Mouse (Mus musculus): Measurements from ENCODE around the gene Ssna1. TPM values are rescaled to one million over a fixed set of nuclear protein-coding genes. Genes with fewer than 3 reads are reported as not detected.

Ssna1 gene
- polyA plus RNA-seq, 1 experiment from 2014 or later = 209 TPM

DNA sequence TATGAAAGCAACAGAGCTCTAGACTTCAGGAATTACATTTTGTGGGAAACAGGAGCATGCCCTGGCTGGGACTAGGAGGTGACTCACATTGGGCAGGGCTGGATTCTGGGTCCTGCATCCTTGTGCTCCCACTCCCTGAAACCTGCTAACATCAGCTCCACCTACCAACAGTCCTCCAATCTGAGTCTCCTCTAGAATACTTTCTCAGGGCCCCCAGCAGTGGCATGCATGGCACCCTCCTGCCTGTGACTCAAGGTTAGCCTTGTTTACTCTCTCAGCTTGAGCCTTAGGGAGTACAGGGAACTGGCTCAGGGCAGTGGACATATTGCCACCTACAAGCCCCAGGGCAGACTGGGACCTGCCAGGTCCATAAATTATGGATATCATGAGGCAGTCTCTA is 34.1 kb downstream of the Ssna1 start:
- no peak overlapping the region for H3K4me3 ChIP-seq (replicated peaks)
- no peaks in the 10 kb centered on the region for H3K9me3 ChIP-seq
- H3K9ac ChIP-seq = no peak overlapping the region
- 0 out of 2 replicates have a peak, but pooled peaks cover 17% of the 10 kb centered on the region for H3K27me3 ChIP-seq (replicated peaks)
- peaks cover 25% of the 10 kb centered on the region for H3K4me1 ChIP-seq
- H3K36me3 ChIP-seq = no peaks in the 10 kb centered on the region
- ATAC-seq (ENCODE audit: insufficient read depth, low FRiP score, low read depth) = no peak
- peak overlapping the region; percentile 51 for H3K27ac ChIP-seq
- no peak overlapping the region for H3K4me2 ChIP-seq

DNA sequence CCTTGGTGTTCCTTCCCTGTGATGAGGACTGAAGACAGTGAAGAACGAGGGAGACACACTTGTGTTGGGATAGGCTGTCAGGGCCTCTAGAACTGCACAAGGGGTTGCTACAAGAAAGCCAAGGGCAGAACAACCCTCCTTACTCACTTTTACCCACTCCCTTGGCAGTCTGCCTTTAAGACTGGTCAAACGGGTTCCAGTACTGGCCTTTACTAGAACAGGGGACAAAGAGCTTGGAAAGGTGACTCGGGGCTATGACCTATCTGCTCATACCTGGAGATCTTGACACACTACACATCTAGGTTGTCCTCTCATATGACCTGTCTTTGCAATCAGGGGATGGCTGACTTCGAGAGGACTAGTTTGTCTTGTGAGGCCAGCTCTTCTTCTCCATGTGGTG is 34.7 kb downstream of the Ssna1 start:
- Histone ChIP-seq H3K27me3 (replicated peaks) (0 out of 2 replicates have a peak, but pooled peaks cover 11% of the 10 kb centered on the region), H3K9ac (no peak overlapping the region), H3K4me2 (no peak overlapping the region), H3K4me3 (replicated peaks) (no peak overlapping the region), H3K36me3 (no peaks in the 10 kb centered on the region), H3K9me3 (no peaks in the 10 kb centered on the region), H3K27ac (peak overlapping the region; percentile 51), H3K4me1 (peaks cover 21% of the 10 kb centered on the region)
- no peak for ATAC-seq (ENCODE audit: insufficient read depth, low FRiP score, low read depth)
- WGBS = 56% methylated on average over 4 of the region's 4 CpGs

DNA sequence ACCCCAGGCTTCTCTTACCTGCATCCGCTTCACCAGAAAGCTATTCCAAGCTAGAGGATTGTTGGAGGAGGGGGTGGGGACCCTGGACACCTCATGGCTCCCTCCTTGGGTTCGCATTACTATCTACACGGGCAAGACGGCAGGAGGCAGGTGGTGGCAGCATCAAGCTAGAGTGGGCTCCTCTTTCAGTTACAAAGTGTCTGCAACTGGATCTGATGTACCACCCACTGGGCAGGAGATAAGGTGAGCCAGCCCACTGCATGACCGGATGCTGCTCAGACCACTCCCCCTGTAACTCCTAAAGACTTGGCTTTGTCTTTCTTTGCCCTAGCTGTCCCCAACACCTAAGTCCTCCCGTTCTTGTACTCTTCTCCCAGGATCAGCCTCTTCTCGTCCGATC is 35.6 kb downstream of the Ssna1 start, which contains the start of gene Rnf224:
Gene Rnf224 (minus strand): TSS at position 174 of the 400 bp plus-strand sequence.
- Histone ChIP-seq H3K9me3 (no peaks in the 10 kb centered on the region), H3K9ac (no peak within 1 kb of the TSS), H3K4me1 (peaks cover 13% of the 10 kb centered on the region), H3K27me3 (replicated peaks) (0 out of 2 replicates have a peak, but pooled peaks cover 3% of the 10 kb centered on the region), H3K4me2 (no peak within 1 kb of the TSS), H3K36me3 (no peaks in the 10 kb centered on the region), H3K4me3 (replicated peaks) (no peak within 1 kb of the TSS), H3K27ac (peak within 1 kb of the TSS; percentile 51)
- no peak for ATAC-seq (ENCODE audit: insufficient read depth, low FRiP score, low read depth)
- 33% methylated on average over 8 of the region's 8 CpGs for WGBS

DNA sequence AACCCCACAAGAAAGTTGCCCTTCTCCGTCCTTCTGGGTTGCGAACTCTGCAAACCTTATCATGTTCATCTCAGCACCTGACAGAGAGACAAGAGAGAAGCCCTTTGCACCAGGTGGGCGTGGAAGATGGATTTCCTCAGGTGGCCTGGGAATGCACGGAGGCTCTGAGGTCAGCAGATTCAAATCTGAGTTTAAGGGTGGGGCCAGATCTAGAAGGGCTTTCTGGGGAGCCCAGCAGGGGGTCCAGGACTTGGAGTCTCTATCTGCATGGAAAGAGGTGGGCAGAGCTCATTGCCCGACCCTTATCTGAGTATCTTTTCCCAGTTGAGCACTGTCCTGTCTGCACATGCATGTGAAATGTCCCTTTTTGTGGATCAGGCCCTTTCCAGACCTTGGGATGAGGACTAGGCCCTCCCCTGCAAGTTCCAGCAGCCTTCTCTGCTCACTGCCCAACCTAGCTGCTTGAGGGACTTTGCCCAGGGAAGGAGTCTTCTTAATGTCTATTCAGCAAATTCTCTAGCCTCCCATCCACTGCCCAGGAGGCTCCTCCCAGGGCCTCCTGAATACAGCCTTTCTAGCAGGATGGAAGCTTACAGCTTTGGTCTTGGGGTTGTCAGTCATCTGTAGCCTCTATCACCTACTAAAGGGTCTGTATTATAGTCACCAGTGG is 37.6 kb downstream of the Ssna1 start:
- no peak for ATAC-seq (ENCODE audit: insufficient read depth, low FRiP score, low read depth)
- Histone ChIP-seq H3K4me2 (no peak overlapping the region), H3K27ac (no peak overlapping the region), H3K9me3 (no peaks in the 10 kb centered on the region), H3K4me1 (no peaks in the 10 kb centered on the region), H3K9ac (no peak overlapping the region), H3K27me3 (replicated peaks) (no peaks in the 10 kb centered on the region), H3K4me3 (replicated peaks) (no peak overlapping the region), H3K36me3 (no peaks in the 10 kb centered on the region)
- 48% methylated on average over 5 of the region's 5 CpGs for WGBS

DNA sequence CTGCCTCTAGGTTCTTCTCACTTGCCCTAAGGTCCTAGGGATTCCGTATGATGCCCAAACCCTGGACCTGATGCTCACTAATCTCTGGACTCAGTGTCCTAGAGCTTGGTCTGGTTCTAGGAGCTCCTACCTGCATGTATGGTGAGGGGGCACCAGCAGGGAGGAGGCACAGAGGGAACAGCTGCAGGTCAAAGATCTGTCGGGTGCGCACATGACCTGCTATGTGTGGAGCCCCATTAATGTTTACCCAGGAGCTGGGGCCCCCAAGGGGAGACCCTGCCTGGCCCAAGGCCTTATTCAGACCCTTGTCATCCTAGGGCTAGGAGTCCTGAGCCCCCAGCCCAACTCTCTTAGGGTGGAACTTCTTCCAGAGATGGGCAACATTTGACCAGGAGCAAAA is 38.2 kb downstream of the Ssna1 start, which contains the start of gene Slc34a3:
Gene Slc34a3 (minus strand): TSS at position 315 of the 400 bp plus-strand sequence.
- ATAC-seq (ENCODE audit: insufficient read depth, low FRiP score, low read depth) = no peak
- Histone ChIP-seq H3K9me3 (no peaks in the 10 kb centered on the region), H3K9ac (no peak within 1 kb of the TSS), H3K27ac (no peak within 1 kb of the TSS), H3K4me3 (replicated peaks) (no peak within 1 kb of the TSS), H3K4me2 (no peak within 1 kb of the TSS), H3K36me3 (no peaks in the 10 kb centered on the region), H3K27me3 (replicated peaks) (no peaks in the 10 kb centered on the region), H3K4me1 (no peaks in the 10 kb centered on the region)
- 64% methylated on average over 3 of the region's 3 CpGs for WGBS

DNA sequence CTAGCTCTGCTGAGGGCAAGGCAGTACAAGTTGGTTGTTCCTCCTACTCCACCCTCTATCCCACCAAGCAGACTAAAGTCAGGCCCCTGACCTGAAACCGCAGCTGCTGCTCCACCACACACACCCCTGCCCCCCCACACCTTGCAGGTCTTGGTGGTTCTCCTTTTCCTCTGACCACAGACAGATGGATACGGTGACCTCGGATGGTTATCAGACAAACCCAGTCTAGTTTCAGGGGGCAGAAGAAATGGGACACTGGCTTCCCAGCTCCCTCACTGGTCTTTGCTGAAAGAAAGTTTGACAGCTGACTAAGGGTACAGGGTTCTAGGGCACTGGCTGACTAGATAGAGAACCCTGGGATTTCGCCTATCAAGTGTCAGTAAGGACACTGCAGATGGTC is 38.8 kb downstream of the Ssna1 start:
- Histone ChIP-seq H3K4me2 (no peak overlapping the region), H3K9ac (no peak overlapping the region), H3K36me3 (no peaks in the 10 kb centered on the region), H3K27me3 (replicated peaks) (no peaks in the 10 kb centered on the region), H3K27ac (no peak overlapping the region), H3K9me3 (no peaks in the 10 kb centered on the region), H3K4me1 (no peaks in the 10 kb centered on the region), H3K4me3 (replicated peaks) (no peak overlapping the region)
- WGBS = 75% methylated on average over 4 of the region's 4 CpGs
- no peak for ATAC-seq (ENCODE audit: insufficient read depth, low FRiP score, low read depth)

DNA sequence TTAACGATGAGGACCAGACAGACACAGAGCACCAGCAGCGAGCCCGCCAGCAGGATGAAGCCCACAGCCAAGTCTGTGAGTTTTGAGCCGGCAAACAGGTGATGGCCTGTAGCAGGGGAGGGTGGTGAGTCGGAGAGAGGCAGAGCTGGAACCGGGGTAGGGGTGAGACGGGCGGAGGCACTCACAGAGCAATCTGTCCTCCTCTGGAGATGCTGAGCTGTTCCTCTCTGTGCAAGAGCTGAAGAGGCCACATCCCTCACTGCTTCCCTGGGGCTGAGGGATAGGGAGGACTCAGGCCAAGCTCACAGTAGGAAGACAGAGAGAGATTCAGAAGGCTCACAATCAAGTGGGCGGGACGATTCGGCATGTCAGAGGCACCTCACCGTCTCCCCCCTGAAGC is 41.2 kb downstream of the Ssna1 start:
- Histone ChIP-seq H3K36me3 (no peaks in the 10 kb centered on the region), H3K4me3 (replicated peaks) (no peak overlapping the region), H3K9ac (no peak overlapping the region), H3K4me2 (no peak overlapping the region), H3K27me3 (replicated peaks) (no peaks in the 10 kb centered on the region), H3K27ac (no peak overlapping the region), H3K4me1 (peaks cover 4% of the 10 kb centered on the region; the same call in 1 of the 2 replicates), H3K9me3 (no peaks in the 10 kb centered on the region)
- WGBS = 55% methylated on average over 12 of the region's 12 CpGs
- no peak for ATAC-seq (ENCODE audit: insufficient read depth, low FRiP score, low read depth)

DNA sequence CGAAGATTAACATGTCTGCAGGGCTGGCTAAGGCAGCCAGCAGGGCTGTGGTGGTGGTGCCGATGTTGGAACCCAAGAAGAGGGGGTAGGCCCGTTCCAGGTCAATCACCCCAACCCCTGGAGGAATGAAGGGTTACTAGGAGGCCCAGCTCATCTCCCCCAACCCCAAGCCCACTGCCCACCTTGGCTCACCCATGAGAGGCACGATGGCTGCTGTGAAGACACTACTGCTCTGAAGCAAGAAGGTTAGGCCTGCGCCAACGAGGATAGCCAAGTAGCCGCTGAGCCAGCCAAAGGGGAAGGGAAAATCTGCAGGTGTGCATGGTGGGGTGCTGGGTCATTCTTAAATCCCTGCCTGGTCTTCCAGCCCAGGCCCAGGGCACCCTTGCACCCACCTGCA is 41.7 kb downstream of the Ssna1 start:
- no peak for ATAC-seq (ENCODE audit: insufficient read depth, low FRiP score, low read depth)
- 89% methylated on average over 7 of the region's 7 CpGs for WGBS
- Histone ChIP-seq H3K4me1 (peaks cover 7% of the 10 kb centered on the region), H3K27ac (no peak overlapping the region), H3K27me3 (replicated peaks) (no peaks in the 10 kb centered on the region), H3K4me3 (replicated peaks) (no peak overlapping the region), H3K9ac (no peak overlapping the region), H3K36me3 (no peaks in the 10 kb centered on the region), H3K9me3 (no peaks in the 10 kb centered on the region), H3K4me2 (no peak overlapping the region)

DNA sequence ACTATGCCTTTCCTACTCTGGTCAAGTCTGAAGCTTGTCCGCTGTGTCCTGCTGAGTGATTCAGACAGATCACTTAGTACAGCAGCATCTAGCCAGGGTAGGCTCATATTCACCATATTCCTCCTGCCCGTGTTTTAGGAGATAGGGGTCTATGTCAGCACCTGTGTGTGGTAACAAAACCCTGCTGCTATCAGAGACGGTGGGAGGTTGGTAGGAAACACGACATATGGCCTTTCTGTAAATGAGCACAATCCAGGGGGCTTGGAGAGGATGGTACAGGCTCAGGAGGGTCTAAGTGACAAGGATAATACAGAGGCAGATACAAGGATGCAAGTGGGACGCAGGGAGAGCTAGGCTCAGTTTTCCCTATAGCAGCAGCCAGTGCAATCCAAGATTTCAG is 42.7 kb downstream of the Ssna1 start:
- ATAC-seq (ENCODE audit: insufficient read depth, low FRiP score, low read depth) = no peak
- 79% methylated on average over 5 of the region's 5 CpGs for WGBS
- peaks cover 8% of the 10 kb centered on the region for H3K4me1 ChIP-seq
- H3K4me3 ChIP-seq (replicated peaks) = no peak overlapping the region
- no peak overlapping the region for H3K9ac ChIP-seq
- H3K27ac ChIP-seq = no peak overlapping the region
- H3K36me3 ChIP-seq = no peaks in the 10 kb centered on the region
- H3K4me2 ChIP-seq = no peak overlapping the region
- H3K9me3 ChIP-seq = no peaks in the 10 kb centered on the region
- no peaks in the 10 kb centered on the region for H3K27me3 ChIP-seq (replicated peaks)

DNA sequence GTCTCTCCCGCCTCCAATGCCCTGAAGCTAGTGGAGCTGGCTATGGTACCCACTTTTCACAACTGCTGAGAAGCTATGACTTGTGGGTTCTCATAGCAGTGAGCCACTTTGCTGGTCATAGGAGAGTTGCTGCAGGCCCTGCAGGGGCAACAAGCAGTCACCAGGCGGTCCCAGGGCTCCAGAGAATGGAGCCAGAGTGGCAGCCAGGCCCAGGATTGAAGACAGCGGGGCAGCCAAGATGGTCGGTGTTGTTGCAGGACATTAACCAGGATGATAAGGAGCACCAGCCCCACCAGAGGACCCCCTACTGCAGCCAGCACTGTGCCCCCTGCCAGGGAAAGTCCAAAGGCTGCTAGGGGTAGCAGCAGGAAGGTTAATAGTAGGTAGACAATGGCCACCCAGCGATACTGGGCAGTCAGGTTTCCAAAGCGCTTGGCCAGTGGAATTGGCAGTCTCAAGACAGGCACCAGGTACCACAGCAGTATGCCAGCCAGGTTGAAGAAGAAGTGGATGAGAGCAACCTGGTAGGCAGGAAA is 43.2 kb downstream of the Ssna1 start:
- 70% methylated on average over 6 of the region's 6 CpGs for WGBS
- ATAC-seq (ENCODE audit: insufficient read depth, low FRiP score, low read depth) = no peak
- Histone ChIP-seq H3K9me3 (no peaks in the 10 kb centered on the region), H3K36me3 (no peaks in the 10 kb centered on the region), H3K27ac (peak overlapping the region; percentile 75; the same call in 1 of the 2 replicates), H3K4me3 (replicated peaks) (no peak overlapping the region), H3K4me1 (peaks cover 8% of the 10 kb centered on the region), H3K4me2 (peak overlapping the region; percentile 48), H3K27me3 (replicated peaks) (no peaks in the 10 kb centered on the region), H3K9ac (no peak overlapping the region; the same call in 1 of the 2 replicates)

DNA sequence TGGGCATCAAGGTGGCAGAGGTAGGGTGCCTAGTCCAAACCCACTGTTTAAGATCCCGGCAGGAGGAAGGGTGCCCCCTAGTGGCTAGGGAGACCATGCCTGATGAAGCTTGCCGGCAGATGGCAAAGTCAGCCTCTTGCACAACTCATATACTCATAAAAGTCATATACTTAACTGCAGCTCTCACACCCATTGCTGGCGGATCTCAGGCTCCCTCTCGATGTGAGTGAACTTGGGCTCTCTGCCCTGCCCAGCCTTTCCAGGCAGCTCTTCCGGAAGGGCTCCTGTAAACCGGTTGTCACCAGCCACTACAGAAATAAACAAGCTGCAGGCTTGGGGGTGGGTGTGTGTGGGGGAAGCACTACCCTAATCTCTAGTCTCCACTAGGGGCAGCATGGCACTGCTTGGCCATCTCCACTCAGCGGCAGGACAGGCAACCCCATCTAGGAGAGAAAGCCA is 43.8 kb downstream of the Ssna1 start:
- H3K4me2 ChIP-seq = peak overlapping the region; percentile 48
- peak overlapping the region; percentile 75; the same call in 1 of the 2 replicates for H3K27ac ChIP-seq
- H3K9me3 ChIP-seq = no peaks in the 10 kb centered on the region
- no peak overlapping the region; the same call in 1 of the 2 replicates for H3K9ac ChIP-seq
- no peaks in the 10 kb centered on the region for H3K36me3 ChIP-seq
- peaks cover 12% of the 10 kb centered on the region for H3K4me1 ChIP-seq
- 0 out of 2 replicates have a peak, but pooled peaks have one; percentile 2 for ATAC-seq (ENCODE audit: insufficient read depth, low FRiP score, low read depth)
- H3K4me3 ChIP-seq (replicated peaks) = peak overlapping the region; percentile 26; the same call in 1 of the 2 replicates
- WGBS = under 1% methylated on average over 7 of the region's 7 CpGs
- no peaks in the 10 kb centered on the region for H3K27me3 ChIP-seq (replicated peaks)

DNA sequence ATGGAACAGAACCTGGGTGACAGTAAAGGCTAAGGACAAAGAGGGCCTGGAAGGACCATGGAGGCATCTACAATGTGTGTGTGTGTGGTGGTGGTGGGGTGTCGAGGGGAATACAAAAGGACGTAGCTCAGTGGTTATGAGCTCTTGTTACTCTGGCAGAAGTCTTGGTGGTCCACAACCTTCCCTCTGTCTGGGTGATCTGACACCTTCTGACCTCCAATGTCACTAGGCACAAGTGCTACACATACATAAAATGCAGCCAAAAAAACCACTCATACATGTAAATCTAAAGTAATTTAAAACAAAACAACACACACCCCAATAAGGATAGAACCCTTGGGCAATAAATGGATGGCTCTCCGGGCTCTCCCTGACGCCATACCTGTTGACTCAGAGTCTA is 44.8 kb downstream of the Ssna1 start:
- Histone ChIP-seq H3K9me3 (no peaks in the 10 kb centered on the region), H3K27me3 (replicated peaks) (no peaks in the 10 kb centered on the region), H3K36me3 (no peaks in the 10 kb centered on the region), H3K4me1 (peaks cover 16% of the 10 kb centered on the region), H3K4me3 (replicated peaks) (no peak overlapping the region), H3K9ac (no peak overlapping the region), H3K27ac (no peak overlapping the region), H3K4me2 (no peak overlapping the region)
- no peak for ATAC-seq (ENCODE audit: insufficient read depth, low FRiP score, low read depth)
- 91% methylated on average over 4 of the region's 4 CpGs for WGBS
